In genomic region chr3:101212403-101213211, GRCm38 (mm10) we compare ENCODE assay signal across 8 mouse cellular contexts.
DNase-seq lines count a peak whose midpoint lies in the region; ATAC-seq lines count a peak whose summit lies in the region.

No protein-coding gene starts in this region.

- H3K36me3 ChIP-seq in embryonic facial prominence, embryonic 13.5 days, result no peaks in the 10 kb centered on the region
- no peaks in the 10 kb centered on the region for H3K36me3 ChIP-seq in heart, embryonic 14.5 days (ENCODE audit: control insufficient read depth, insufficient read depth, low read length)
- no peaks in the 10 kb centered on the region for H3K36me3 ChIP-seq in limb, embryonic 13.5 days

- H3K27me3 ChIP-seq in embryonic facial prominence, embryonic 13.5 days, result no peaks in the 10 kb centered on the region
- H3K27me3 ChIP-seq in heart, embryonic 14.5 days (ENCODE audit: control insufficient read depth, insufficient read depth, low read length), result no peaks in the 10 kb centered on the region
- no peaks in the 10 kb centered on the region for H3K27me3 ChIP-seq in limb, embryonic 13.5 days

- H3K4me2 ChIP-seq in embryonic facial prominence, embryonic 13.5 days, result peak overlapping the region; percentile 36
- 0 out of 2 replicates have a peak overlapping the region, but pooled peaks have one; percentile 6 for H3K4me2 ChIP-seq in heart, embryonic 14.5 days (ENCODE audit: low read length)
- peak overlapping the region; percentile 50 for H3K4me2 ChIP-seq in limb, embryonic 13.5 days (replicated peaks)

- H3K27ac ChIP-seq in embryonic facial prominence, embryonic 13.5 days, result peak overlapping the region; percentile 80
- H3K27ac ChIP-seq in heart, embryonic 14.5 days (replicated peaks in 1 of 2; ENCODE audit: control insufficient read depth in 1 of 2, insufficient read depth in 1 of 2, low read depth in 2 of 2, low read length in 2 of 2), result peak overlapping the region; percentile 7 to 30; a peak in 2 of 4 replicates
- H3K27ac ChIP-seq in limb, embryonic 13.5 days, result peak overlapping the region; percentile 87

- ATAC-seq in frontal cortex, adult (ENCODE audit: low TSS enrichment), result peak; percentile 18; the same call in 1 of the 2 replicates
- ATAC-seq in embryonic facial prominence, embryonic 13.5 days (ENCODE audit: insufficient number of reproducible peaks, insufficient read depth, low FRiP score, low TSS enrichment, low read depth), result peak; percentile 74
- peak; percentile 69; the same call in 1 of the 2 replicates for ATAC-seq in heart, embryonic 14.5 days (ENCODE audit: insufficient number of reproducible peaks, insufficient read depth, low FRiP score, low read depth)
- ATAC-seq in limb, embryonic 13.5 days (ENCODE audit: low FRiP score, low read depth), result peak; percentile 92

- 15% methylated on average over 12 of the region's 12 CpGs for WGBS in embryonic facial prominence, embryonic 13.5 days
- WGBS in heart, embryonic 14.5 days, result 11% methylated on average over 12 of the region's 12 CpGs
- 1% methylated on average over 12 of the region's 12 CpGs for WGBS in limb, embryonic 13.5 days

- no peak overlapping the region for H3K4me3 ChIP-seq in embryonic facial prominence, embryonic 13.5 days
- no peak overlapping the region for H3K4me3 ChIP-seq in heart, embryonic 14.5 days (ENCODE audit: control insufficient read depth in 1 of 2, insufficient read depth in 1 of 2, low read depth in 1 of 2, low read length in 2 of 2)
- no peak overlapping the region for H3K4me3 ChIP-seq in limb, embryonic 13.5 days

- DNase-seq in frontal cortex, postnatal 25 days (ENCODE audit: low spot score in 2 of 2), result no peak
- peak; percentile 37 for DNase-seq in 3134 (ENCODE audit: extremely low read depth, insufficient read length, low spot score)
- DNase-seq in retina, embryonic 14.5 days (ENCODE audit: low spot score), result peak; percentile 43
- no peak for DNase-seq in natural killer cell, adult 2 months (ENCODE audit: low spot score in 2 of 2)

- 0 out of 2 replicates have a peak overlapping the region, but pooled peaks have one; percentile 12 for H3K9ac ChIP-seq in embryonic facial prominence, embryonic 13.5 days
- peak overlapping the region; percentile 56 for H3K9ac ChIP-seq in heart, embryonic 14.5 days (ENCODE audit: low read length)
- peak overlapping the region; percentile 31; the same call in 1 of the 2 replicates for H3K9ac ChIP-seq in limb, embryonic 13.5 days

- H3K4me1 ChIP-seq in embryonic facial prominence, embryonic 13.5 days, result peaks cover 25% of the 10 kb centered on the region
- peaks cover 14 to 26% of the 10 kb centered on the region in 2 experiments for H3K4me1 ChIP-seq in heart, embryonic 14.5 days (ENCODE audit: control insufficient read depth in 2 of 2, insufficient read depth in 2 of 2, low read length in 2 of 2)
- peaks cover 43% of the 10 kb centered on the region for H3K4me1 ChIP-seq in limb, embryonic 13.5 days

- no peaks in the 10 kb centered on the region for H3K9me3 ChIP-seq in embryonic facial prominence, embryonic 13.5 days
- H3K9me3 ChIP-seq in heart, embryonic 14.5 days (ENCODE audit: control insufficient read depth, low read length), result no peaks in the 10 kb centered on the region
- H3K9me3 ChIP-seq in limb, embryonic 13.5 days, result no peaks in the 10 kb centered on the region

Comparison
In these comparisons a context has a peak if more than half of its experiments do, and no peak if none do; other contexts are left out.
1. ATAC-seq: peak in every context shown above with its lines; median percentile 92 in limb, embryonic 13.5 days; 74 in embryonic facial prominence, embryonic 13.5 days; 69 in heart, embryonic 14.5 days; 18 in frontal cortex, adult.
2. DNase-seq: peak in 3134 (single experiment) and retina, embryonic 14.5 days (single experiment); none in frontal cortex, postnatal 25 days (0 of 2) and natural killer cell, adult 2 months (0 of 2).
3. H3K27ac ChIP-seq: peak in every context shown above with its lines; median percentile 87 in limb, embryonic 13.5 days; 80 in embryonic facial prominence, embryonic 13.5 days; 18 in heart, embryonic 14.5 days.
4. Peak in every context shown above with its lines, with median percentiles within 50 percentile points of each other: H3K4me2 ChIP-seq and H3K9ac ChIP-seq.